Mouse (Mus musculus): ENCODE results near the gene Nup62.
"Not testable (repeated sequence)": the region's sequence is repeated elsewhere in the genome, so short reads cannot be mapped to it uniquely, and the experiment has no call there.

Nup62 gene

DNA sequence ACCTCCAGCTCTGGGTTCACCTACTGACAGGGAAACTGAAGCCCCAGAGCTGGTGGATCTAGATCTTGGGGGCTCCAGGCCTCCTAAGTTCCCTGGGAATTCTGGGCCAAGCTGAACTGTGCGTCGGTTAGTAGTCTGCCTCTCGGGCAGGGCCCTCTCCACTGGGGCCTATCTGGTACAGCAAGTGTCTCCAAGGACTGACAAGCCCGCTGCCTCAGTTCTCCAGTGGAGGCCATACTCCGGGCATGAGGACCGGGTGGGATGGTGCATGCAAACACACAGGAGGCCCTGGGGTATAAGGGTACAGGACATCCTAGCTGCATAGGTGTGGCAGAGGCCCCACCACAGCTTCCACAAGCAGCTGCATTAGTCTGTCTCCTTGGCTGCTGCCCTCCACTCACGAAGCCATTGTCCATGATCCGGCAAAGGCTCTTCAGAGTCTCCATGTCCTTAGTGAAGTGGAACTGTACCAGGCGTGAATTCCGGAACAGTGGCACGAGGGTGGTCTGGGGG is 48.1 kb downstream of the Nup62 start:
- no peak for DNase-seq (ENCODE audit: low spot score)

- DNase-seq (ENCODE audit: low spot score) = no peak
Measured at GRCm38 (mm10) chr7:44864595-44865542, 49.0 kb downstream of the Nup62 start.

- DNase-seq (ENCODE audit: low spot score) = no peak
Measured at GRCm38 (mm10) chr7:44866276-44867009, 50.6 kb downstream of the Nup62 start.

GRCm38 (mm10) chr7:44867010-44867702 is 51.3 kb downstream of the Nup62 start:
- no peak for DNase-seq (ENCODE audit: low spot score)

DNA sequence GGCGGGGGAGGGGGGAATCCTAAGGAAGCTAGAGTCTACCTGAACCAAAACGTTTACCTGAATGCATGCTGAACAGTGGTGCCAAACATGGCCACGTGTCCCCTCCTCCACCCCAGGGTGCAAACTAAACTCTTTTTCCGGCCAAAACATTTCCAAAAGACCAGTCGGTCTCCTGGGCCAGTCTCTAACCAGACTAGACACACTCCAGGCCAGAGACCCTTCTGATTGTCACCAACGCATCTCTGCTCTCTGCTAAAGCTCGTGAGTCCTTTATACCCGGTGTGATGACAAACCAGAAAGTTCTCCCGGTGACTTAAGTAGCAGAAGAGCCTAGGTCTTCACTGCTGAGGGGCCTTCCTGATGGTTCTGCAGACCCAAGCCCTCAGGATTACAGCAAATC is 51.9 kb downstream of the Nup62 start:
- DNase-seq (ENCODE audit: low spot score) = no peak

GRCm38 (mm10) chr7:44868465-44868864 is 52.6 kb downstream of the Nup62 start:
- peak; percentile 22 for DNase-seq (ENCODE audit: low spot score)

GRCm38 (mm10) chr7:44868919-44869696 is 53.2 kb downstream of the Nup62 start:
- DNase-seq (ENCODE audit: low spot score) = peak; percentile 67

- peak; percentile 97 for DNase-seq (ENCODE audit: low spot score)
Measured at GRCm38 (mm10) chr7:44869697-44870528, 54.0 kb downstream of the Nup62 start, which contains the start of gene Ptov1. TSS of gene Ptov1 (minus strand) at chr7:44869788.

GRCm38 (mm10) chr7:44870614-44871013 is 54.7 kb downstream of the Nup62 start:
- no peak for DNase-seq (ENCODE audit: low spot score)

DNA sequence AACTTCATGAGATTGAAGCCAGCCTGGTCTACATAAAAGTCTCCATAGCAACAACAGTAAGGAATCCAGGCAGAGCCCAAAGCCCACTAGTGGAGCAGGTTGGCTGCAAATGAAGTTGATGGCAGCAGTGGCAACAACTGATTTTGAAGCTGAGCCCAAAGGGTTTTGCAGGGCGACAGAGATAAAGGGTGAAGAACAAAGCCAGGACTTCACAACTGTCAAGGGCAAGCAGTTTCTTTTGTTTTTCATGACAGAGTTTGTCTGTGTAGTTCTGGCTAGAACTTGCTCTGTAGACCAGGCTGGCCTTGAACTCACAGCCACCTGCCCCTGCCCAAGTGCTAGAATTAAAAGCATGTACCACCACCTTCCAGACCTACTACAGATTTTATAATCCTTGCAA is 55.3 kb downstream of the Nup62 start:
- DNase-seq (ENCODE audit: low spot score) = no peak

DNA sequence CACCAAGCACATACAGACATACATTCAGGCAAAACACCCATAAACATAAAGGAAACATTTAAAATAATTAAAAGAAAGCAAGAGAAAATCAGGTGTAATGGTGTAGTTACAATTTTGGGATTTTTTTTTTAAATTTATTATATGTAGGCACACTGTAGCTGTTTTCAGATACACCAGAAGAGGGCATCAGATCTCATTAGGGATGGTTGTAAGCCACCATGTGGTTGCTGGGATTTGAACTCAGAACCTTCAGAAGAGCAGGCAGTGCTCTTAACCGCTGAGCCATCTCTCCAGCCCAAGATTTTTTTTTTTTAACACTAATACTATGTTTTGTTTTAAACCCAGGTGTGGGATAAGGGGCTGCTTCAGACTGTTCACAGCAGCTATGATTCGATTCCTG is 55.9 kb downstream of the Nup62 start:
- not testable (repeated sequence) for DNase-seq (ENCODE audit: low spot score)

GRCm38 (mm10) chr7:44877833-44878232 is 61.9 kb downstream of the Nup62 start:
- DNase-seq (ENCODE audit: low spot score) = no peak

All from embryo, embryonic 10.5 days (tissue).